Mouse (Mus musculus) heart, embryonic 14.5 days (tissue): Measurements from ENCODE around the gene Smarca2. TPM values are rescaled to one million over a fixed set of nuclear protein-coding genes. Genes with fewer than 3 reads are reported as not detected.

ENCODE experiments used
- ATAC-seq: fragments of 200-750 bp; cut with Nextera tagmentation; 2 replicates; pipeline ENCODE4 v1.8.0; 2017; ENCODE audit warnings: low read depth, moderate TSS enrichment; ENCODE audit not compliant: insufficient number of reproducible peaks, insufficient read depth, low FRiP score
- H3K27ac ChIP-seq, 2 experiments: fragments of 200-500 bp in 1 of 2; fragments of 300-500 bp in 1 of 2; sonication (generic) in 1 of 2; replicated peaks in 1 of 2; 2 replicates each; pipeline ENCODE4 v1.5.1; 2012 to 2014; ENCODE audit warnings: low read depth in 2 of 2, low read length in 2 of 2, control low read depth in 1 of 2, mild to moderate bottlenecking in 1 of 2, mixed read lengths in 1 of 2; ENCODE audit not compliant: control insufficient read depth in 1 of 2, insufficient read depth in 1 of 2
- H3K27me3 ChIP-seq: fragments of 300-500 bp; sonication (generic); 2 replicates; pipeline ENCODE4 v1.6.1; 2014; ENCODE audit warnings: mild to moderate bottlenecking, low read length, control low read depth; ENCODE audit not compliant: control insufficient read depth, insufficient read depth
- H3K36me3 ChIP-seq: fragments of 300-500 bp; sonication (generic); 2 replicates; pipeline ENCODE4 v1.6.1; 2014; ENCODE audit warnings: mild to moderate bottlenecking, control low read depth, low read length, mixed read lengths; ENCODE audit not compliant: control insufficient read depth, insufficient read depth
- H3K4me1 ChIP-seq, 2 experiments: fragments of 200-500 bp in 1 of 2; fragments of 300-500 bp in 1 of 2; sonication (generic) in 1 of 2; 2 replicates each; pipeline ENCODE4 v1.6.1; 2012 to 2014; ENCODE audit warnings: low read length in 2 of 2, control low read depth in 1 of 2, mixed read lengths in 1 of 2; ENCODE audit not compliant: control insufficient read depth in 2 of 2, insufficient read depth in 2 of 2
- H3K4me2 ChIP-seq: fragments of 300-500 bp; sonication (generic); 2 replicates; pipeline ENCODE4 v1.6.1; 2014; ENCODE audit warnings: mild to moderate bottlenecking, low read length
- H3K4me3 ChIP-seq, 2 experiments: fragments of 200-500 bp in 1 of 2; fragments of 300-500 bp in 1 of 2; sonication (generic) in 1 of 2; 2 replicates each; pipeline ENCODE4 v1.5.1; 2012 to 2014; ENCODE audit warnings: low read length in 2 of 2, mild to moderate bottlenecking in 2 of 2, control low read depth in 1 of 2, low read depth in 1 of 2, moderate library complexity in 1 of 2; ENCODE audit not compliant: control insufficient read depth in 1 of 2, insufficient read depth in 1 of 2
- H3K9ac ChIP-seq: fragments of 300-500 bp; sonication (generic); 2 replicates; pipeline ENCODE4 v1.6.1; 2014; ENCODE audit warnings: mild to moderate bottlenecking, low read length
- H3K9me3 ChIP-seq: fragments of 300-500 bp; sonication (generic); 2 replicates; pipeline ENCODE4 v1.6.1; 2016; ENCODE audit warnings: low read length, control low read depth; ENCODE audit not compliant: control insufficient read depth
- WGBS: fragments of 180-500 bp; shearing (Covaris S2); extraction: QIAGEN DNeasy Blood & Tissue Kit; methylation state at CpG from one replicate; pipeline ENCODE4 v1.1.7; 2014; 5-methylcytosine and 5-hydroxymethylcytosine counted together
- polyA plus RNA-seq: library from polyadenylated mRNA; unstranded; fragments of >200 nt; fragmentation: Nextera tagmentation; extraction: Ambion mirVana; gene quantifications from 2 replicates; pipeline ENCODE4 v1.2.1, GENCODE M21; 2014

Gene Smarca2
- polyA plus RNA-seq, 1 experiment from 2014 or later = 32.3 TPM

- H3K27ac ChIP-seq = no peak overlapping the region
- peaks cover 11% of the 10 kb centered on the region for H3K36me3 ChIP-seq
- no peaks in the 10 kb centered on the region for H3K27me3 ChIP-seq
- no peak overlapping the region for H3K9ac ChIP-seq
- no peak overlapping the region for H3K4me3 ChIP-seq
- H3K4me1 ChIP-seq = peaks cover 7 to 18% of the 10 kb centered on the region in 2 experiments
- no peak for ATAC-seq
- H3K4me2 ChIP-seq = no peak overlapping the region
- no peaks in the 10 kb centered on the region for H3K9me3 ChIP-seq
- 81% methylated on average over 5 of the region's 5 CpGs for WGBS
These were observed 12.4 kb downstream of the Smarca2 start for GRCm38 (mm10) chr19:26617287-26617686.

- WGBS = 53% methylated on average over 8 of the region's 8 CpGs
- no peak overlapping the region for H3K4me2 ChIP-seq
- H3K9me3 ChIP-seq = no peaks in the 10 kb centered on the region
- ATAC-seq = no peak
- H3K4me1 ChIP-seq = no peaks in the 10 kb centered on the region
- H3K27me3 ChIP-seq = no peaks in the 10 kb centered on the region
- H3K36me3 ChIP-seq = peaks cover 26% of the 10 kb centered on the region
- H3K9ac ChIP-seq = no peak overlapping the region
- no peak overlapping the region for H3K4me3 ChIP-seq
- no peak overlapping the region for H3K27ac ChIP-seq
These were observed 25.9 kb downstream of the Smarca2 start for GRCm38 (mm10) chr19:26630712-26631235.

GRCm38 (mm10) chr19:26632228-26632627, 27.4 kb downstream of the Smarca2 start:
- Histone ChIP-seq H3K4me1 (no peaks in the 10 kb centered on the region), H3K9ac (no peak overlapping the region), H3K9me3 (no peaks in the 10 kb centered on the region), H3K4me3 (no peak overlapping the region), H3K36me3 (peaks cover 22% of the 10 kb centered on the region), H3K27ac (no peak overlapping the region), H3K4me2 (no peak overlapping the region), H3K27me3 (no peaks in the 10 kb centered on the region)
- no peak for ATAC-seq
- WGBS = 73% methylated on average over 5 of the region's 5 CpGs

- Histone ChIP-seq H3K36me3 (peaks cover 17% of the 10 kb centered on the region; the same call in 1 of the 2 replicates), H3K9ac (no peak overlapping the region), H3K9me3 (no peaks in the 10 kb centered on the region), H3K27me3 (no peaks in the 10 kb centered on the region), H3K4me2 (no peak overlapping the region), H3K4me3 (no peak overlapping the region), H3K27ac (no peak overlapping the region), H3K4me1 (peaks cover 0 to 4% of the 10 kb centered on the region in 2 experiments; a peak in 1 of 4 replicates)
- WGBS = 89% methylated on average over 13 of the region's 13 CpGs
- ATAC-seq = no peak
These were observed 35.7 kb downstream of the Smarca2 start for GRCm38 (mm10) chr19:26640556-26640955.

- Histone ChIP-seq H3K36me3 (peaks cover 13% of the 10 kb centered on the region; the same call in 1 of the 2 replicates), H3K4me3 (no peak overlapping the region), H3K9me3 (no peaks in the 10 kb centered on the region), H3K4me2 (no peak overlapping the region), H3K27me3 (no peaks in the 10 kb centered on the region), H3K9ac (no peak overlapping the region), H3K4me1 (peaks cover 0 to 4% of the 10 kb centered on the region in 2 experiments; a peak in 1 of 4 replicates), H3K27ac (no peak overlapping the region)
- no peak for ATAC-seq
- 68% methylated on average over 10 of the region's 10 CpGs for WGBS
These were observed 36.4 kb downstream of the Smarca2 start for GRCm38 (mm10) chr19:26641269-26641668.

GRCm38 (mm10) chr19:26643011-26643410, 38.2 kb downstream of the Smarca2 start:
- no peaks in the 10 kb centered on the region for H3K27me3 ChIP-seq
- no peak for ATAC-seq
- WGBS = 64% methylated on average over 4 of the region's 4 CpGs

GRCm38 (mm10) chr19:26643936-26644335, 39.1 kb downstream of the Smarca2 start:
- no peak for ATAC-seq
- 79% methylated on average over 4 of the region's 4 CpGs for WGBS
- Histone ChIP-seq H3K27me3 (no peaks in the 10 kb centered on the region), H3K27ac (no peak overlapping the region), H3K9ac (no peak overlapping the region), H3K4me1 (peaks cover 0 to 4% of the 10 kb centered on the region in 2 experiments; a peak in 1 of 4 replicates), H3K4me3 (no peak overlapping the region), H3K4me2 (no peak overlapping the region), H3K9me3 (no peaks in the 10 kb centered on the region), H3K36me3 (peaks cover 23% of the 10 kb centered on the region)

More at GRCm38 (mm10) chr19:26643011-26643410, 38.2 kb downstream of the Smarca2 start:
- peaks cover 0 to 4% of the 10 kb centered on the region in 2 experiments; a peak in 1 of 4 replicates for H3K4me1 ChIP-seq
- H3K27ac ChIP-seq = no peak overlapping the region
- H3K36me3 ChIP-seq = peaks cover 20% of the 10 kb centered on the region; the same call in 1 of the 2 replicates
- H3K9ac ChIP-seq = no peak overlapping the region
- H3K4me3 ChIP-seq = no peak overlapping the region
- H3K9me3 ChIP-seq = no peaks in the 10 kb centered on the region
- H3K4me2 ChIP-seq = no peak overlapping the region

GRCm38 (mm10) chr19:26645016-26645415, 40.2 kb downstream of the Smarca2 start:
- H3K36me3 ChIP-seq = peaks cover 33% of the 10 kb centered on the region
- H3K4me2 ChIP-seq = no peak overlapping the region
- H3K4me1 ChIP-seq = peaks cover 0 to 4% of the 10 kb centered on the region in 2 experiments; a peak in 1 of 4 replicates
- no peak overlapping the region for H3K9ac ChIP-seq
- no peaks in the 10 kb centered on the region for H3K27me3 ChIP-seq
- no peak for ATAC-seq
- H3K4me3 ChIP-seq = no peak overlapping the region
- H3K9me3 ChIP-seq = no peaks in the 10 kb centered on the region
- no peak overlapping the region for H3K27ac ChIP-seq
- 81% methylated on average over 3 of the region's 3 CpGs for WGBS
